Mouse (Mus musculus) kidney, embryonic 15.5 days (tissue): ENCODE results near the gene Bspry. TPM values are rescaled to one million over a fixed set of nuclear protein-coding genes. Genes with fewer than 3 reads are reported as not detected.
A peak's percentile ranks its signal among the peaks of the same experiment; 100 is the strongest.

Experiments
- ATAC-seq: fragments of 200-750 bp; cut with Nextera tagmentation; replicated peaks from 2 replicates; pipeline ENCODE4 v1.8.0; 2017; ENCODE audit warnings: moderate TSS enrichment; ENCODE audit not compliant: low FRiP score
- H3K27ac ChIP-seq: fragments of 300-500 bp; sonication (generic); 2 replicates; pipeline ENCODE4 v1.5.1; 2015; ENCODE audit warnings: mild to moderate bottlenecking, inconsistent platforms
- H3K27me3 ChIP-seq: fragments of 300-500 bp; sonication (generic); 2 replicates; pipeline ENCODE4 v1.6.1; 2015; ENCODE audit warnings: inconsistent platforms
- H3K36me3 ChIP-seq: fragments of 300-500 bp; sonication (generic); 2 replicates; pipeline ENCODE4 v1.6.1; 2015; ENCODE audit warnings: inconsistent platforms
- H3K4me1 ChIP-seq: fragments of 300-500 bp; sonication (generic); 2 replicates; pipeline ENCODE4 v1.6.1; 2015; ENCODE audit warnings: inconsistent platforms
- H3K4me2 ChIP-seq: fragments of 300-500 bp; sonication (generic); 2 replicates; pipeline ENCODE4 v1.6.1; 2015; ENCODE audit warnings: moderate library complexity, mild to moderate bottlenecking, inconsistent platforms
- H3K4me3 ChIP-seq: fragments of 300-500 bp; sonication (generic); replicated peaks from 2 replicates; pipeline ENCODE4 v1.5.1; 2015; ENCODE audit warnings: mild to moderate bottlenecking, inconsistent platforms
- H3K9ac ChIP-seq: fragments of 300-500 bp; sonication (generic); 2 replicates; pipeline ENCODE4 v1.6.1; 2015; ENCODE audit warnings: mild to moderate bottlenecking, inconsistent platforms
- H3K9me3 ChIP-seq: fragments of 300-500 bp; sonication (generic); replicated peaks from 2 replicates; pipeline ENCODE4 v1.6.1; 2016; ENCODE audit warnings: inconsistent platforms
- WGBS: fragments of 180-500 bp; shearing (Covaris S2); methylation state at CpG from one replicate; pipeline ENCODE4 v1.1.7; 2015; ENCODE audit warnings: mixed read lengths; 5-methylcytosine and 5-hydroxymethylcytosine counted together
- polyA plus RNA-seq: library from polyadenylated mRNA; unstranded; fragments of >200 nt; fragmentation: Nextera tagmentation; extraction: Ambion mirVana; gene quantifications from 2 replicates; pipeline ENCODE4 v1.2.1, GENCODE M21; 2015

Bspry gene
- polyA plus RNA-seq, 1 experiment from 2014 or later = 19.5 TPM

DNA sequence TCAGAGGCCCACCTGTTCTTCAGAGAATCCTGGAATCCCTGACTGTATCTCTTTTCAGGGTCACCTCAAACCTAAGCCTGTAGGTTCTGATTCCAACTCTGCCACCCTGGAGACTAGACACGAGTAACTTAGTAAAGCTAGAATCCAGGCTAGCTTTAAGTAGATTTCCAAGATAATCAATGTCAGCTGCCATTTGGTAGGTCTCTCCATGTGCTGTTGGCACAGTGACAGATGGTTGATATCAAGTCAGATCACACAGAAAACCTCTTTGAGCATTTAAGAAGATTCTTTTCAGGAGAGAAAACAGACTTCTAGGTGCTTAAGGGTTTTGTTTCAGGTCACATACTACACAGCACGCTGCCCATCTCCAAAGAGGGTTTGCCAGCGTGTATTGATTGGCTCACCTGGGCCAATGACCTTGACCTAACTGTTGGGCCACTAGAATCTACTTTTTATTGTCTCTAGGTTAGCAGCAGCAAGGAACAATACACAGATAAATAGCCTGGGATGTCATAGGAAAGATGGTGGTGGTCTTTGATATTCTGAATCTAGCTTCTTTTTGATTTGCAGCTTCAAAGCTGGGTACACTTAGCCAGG, 23.6 kb downstream of the Bspry start, which contains the start of gene Hdhd3:
Gene Hdhd3 (minus strand): TSS at position 94 of the 597 bp plus-strand sequence.
- Histone ChIP-seq H3K4me3 (peak within 1 kb of the TSS; percentile 56), H3K4me2 (peak within 1 kb of the TSS; percentile 71), H3K9ac (peak within 1 kb of the TSS; percentile 57), H3K36me3 (peaks cover 33% of the 10 kb centered on the region), H3K9me3 (no peaks in the 10 kb centered on the region), H3K27ac (peak within 1 kb of the TSS; percentile 78), H3K27me3 (no peaks in the 10 kb centered on the region), H3K4me1 (peaks cover 20% of the 10 kb centered on the region)
- no peak for ATAC-seq
- 81% methylated on average over 3 of the region's 3 CpGs for WGBS

DNA sequence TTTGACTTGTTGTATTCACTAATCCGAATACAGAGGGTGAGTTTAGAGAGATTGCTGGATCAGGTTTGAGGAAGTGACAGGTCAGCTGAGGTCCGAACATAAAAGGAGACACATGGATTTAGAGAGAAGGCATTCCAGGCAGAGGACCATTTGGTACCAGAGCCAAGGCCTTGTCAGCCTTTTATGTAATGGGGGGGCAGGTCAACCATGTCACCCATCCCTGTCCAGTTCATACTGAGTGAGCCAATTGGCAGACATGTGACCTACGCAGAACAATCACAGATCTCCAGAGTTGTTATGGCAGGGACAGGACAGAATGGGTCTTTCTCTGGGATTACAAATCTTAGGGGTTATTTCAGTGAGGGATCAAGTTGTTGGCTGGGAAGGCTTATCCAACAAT, 26.1 kb downstream of the Bspry start:
- no peak overlapping the region for H3K27ac ChIP-seq
- H3K4me1 ChIP-seq = peaks cover 18% of the 10 kb centered on the region
- H3K27me3 ChIP-seq = no peaks in the 10 kb centered on the region
- H3K9ac ChIP-seq = no peak overlapping the region
- 75% methylated on average over 3 of the region's 3 CpGs for WGBS
- peaks cover 44% of the 10 kb centered on the region for H3K36me3 ChIP-seq
- H3K4me3 ChIP-seq = no peak overlapping the region
- no peaks in the 10 kb centered on the region for H3K9me3 ChIP-seq
- H3K4me2 ChIP-seq = no peak overlapping the region
- no peak for ATAC-seq

DNA sequence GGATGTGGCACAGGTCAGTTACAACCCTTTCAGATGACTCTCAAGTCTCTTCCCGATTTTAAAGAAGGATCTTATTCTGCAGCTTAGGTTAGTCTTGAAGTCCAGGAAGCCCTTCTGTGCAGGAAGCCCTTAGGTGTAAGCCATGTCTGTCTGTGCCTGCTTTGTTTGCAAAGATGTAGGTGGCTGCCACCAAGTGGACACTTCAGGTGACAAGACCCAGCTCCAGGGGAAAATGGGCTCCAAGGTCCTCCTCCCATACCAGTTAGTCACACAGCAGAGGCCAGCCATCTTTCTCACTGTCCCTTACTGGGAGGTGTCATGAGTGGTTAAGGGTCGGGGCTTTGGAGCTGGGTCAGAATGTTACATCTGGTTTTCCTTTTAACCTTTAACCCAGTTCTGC, 26.9 kb downstream of the Bspry start:
- ATAC-seq = no peak
- no peak overlapping the region for H3K4me3 ChIP-seq

DNA sequence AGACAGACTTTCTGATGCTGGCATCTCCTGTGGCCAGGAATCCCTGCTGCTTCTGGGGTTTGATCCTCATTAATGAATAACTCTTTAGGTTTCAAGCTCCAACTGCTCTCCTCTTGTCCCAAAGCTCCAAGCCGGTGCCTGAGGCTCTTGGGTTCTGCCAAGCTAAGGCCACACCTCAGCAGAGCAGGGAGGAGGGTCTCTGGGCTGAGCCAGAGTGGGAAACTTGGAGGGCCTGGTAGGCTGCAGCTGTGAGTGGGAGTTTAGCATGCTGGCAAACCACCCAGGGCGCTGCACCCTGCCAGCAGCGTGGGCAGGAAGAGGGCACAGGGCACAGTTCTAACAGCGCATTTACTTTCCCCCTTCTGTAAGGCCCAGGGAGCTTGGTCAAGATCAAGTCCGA, 29.0 kb downstream of the Bspry start:
- H3K36me3 ChIP-seq = peaks cover 72% of the 10 kb centered on the region
- 0 out of 2 replicates have a peak, but pooled peaks cover 3% of the 10 kb centered on the region for H3K4me1 ChIP-seq
- no peaks in the 10 kb centered on the region for H3K27me3 ChIP-seq
- H3K9ac ChIP-seq = no peak overlapping the region
- 0 out of 2 replicates have a peak overlapping the region, but pooled peaks have one; percentile 41 for H3K27ac ChIP-seq
- H3K4me2 ChIP-seq = no peak overlapping the region
- 85% methylated on average over 5 of the region's 5 CpGs for WGBS
- no peak overlapping the region for H3K4me3 ChIP-seq
- H3K9me3 ChIP-seq = no peaks in the 10 kb centered on the region
- ATAC-seq = 0 out of 2 replicates have a peak, but pooled peaks have one; percentile 31

More for the DNA sequence above, 26.9 kb downstream of the Bspry start:
- WGBS = 54% methylated on average over 2 of the region's 2 CpGs
- peaks cover 13% of the 10 kb centered on the region for H3K4me1 ChIP-seq
- no peak overlapping the region for H3K9ac ChIP-seq
- no peak overlapping the region for H3K4me2 ChIP-seq
- no peaks in the 10 kb centered on the region for H3K9me3 ChIP-seq
- peaks cover 52% of the 10 kb centered on the region for H3K36me3 ChIP-seq
- no peak overlapping the region for H3K27ac ChIP-seq
- H3K27me3 ChIP-seq = no peaks in the 10 kb centered on the region

DNA sequence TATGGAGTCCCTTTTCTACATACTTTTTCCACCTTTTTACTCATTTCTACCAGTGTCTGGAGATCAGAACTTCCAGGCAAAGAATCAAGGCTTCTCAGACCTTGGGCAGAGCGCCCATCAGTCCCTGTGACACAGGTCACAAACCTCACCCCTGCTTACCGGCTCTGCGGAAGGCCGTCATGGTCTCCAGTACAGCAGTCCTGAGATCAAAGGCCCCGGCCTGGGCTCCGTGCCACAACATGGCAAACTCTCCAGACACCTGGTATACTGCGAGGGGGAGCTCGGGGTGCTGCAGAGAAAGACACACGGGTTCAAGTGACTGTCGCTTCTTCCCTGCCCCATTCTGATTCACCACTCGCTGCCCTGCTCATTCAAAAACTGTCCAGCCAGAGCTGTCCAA, 30.1 kb downstream of the Bspry start:
- Histone ChIP-seq H3K4me2 (no peak overlapping the region), H3K9me3 (no peaks in the 10 kb centered on the region), H3K27ac (no peak overlapping the region), H3K4me1 (peaks cover 6% of the 10 kb centered on the region; the same call in 1 of the 2 replicates), H3K4me3 (no peak overlapping the region), H3K9ac (no peak overlapping the region), H3K27me3 (no peaks in the 10 kb centered on the region), H3K36me3 (peaks cover 76% of the 10 kb centered on the region)
- ATAC-seq = no peak
- 90% methylated on average over 11 of the region's 11 CpGs for WGBS

DNA sequence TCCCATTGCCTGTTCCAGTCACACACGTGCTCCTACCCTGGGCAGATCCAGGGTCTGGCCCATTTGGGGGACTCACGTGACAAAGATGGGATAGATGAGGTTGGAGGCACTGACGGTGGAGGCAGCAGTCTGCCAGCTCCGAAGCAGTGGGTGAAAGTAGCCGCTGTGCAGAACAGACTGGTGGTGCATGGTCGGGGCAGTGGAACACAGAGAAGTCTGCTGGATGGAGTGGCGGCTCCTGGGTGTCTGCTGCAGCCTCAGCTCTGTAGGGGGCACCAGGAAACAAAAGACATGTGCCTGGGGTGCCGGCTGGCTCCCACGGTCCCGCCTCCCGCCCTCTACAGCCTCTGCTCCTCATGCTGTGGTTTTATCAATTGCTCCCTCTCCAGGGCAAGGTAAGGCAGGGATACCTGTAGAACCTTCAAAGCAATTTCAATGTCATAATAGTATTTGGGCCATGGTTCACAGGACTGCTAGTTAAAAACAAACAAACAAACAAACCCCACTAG, 34.2 kb downstream of the Bspry start:
- no peak overlapping the region for H3K9ac ChIP-seq
- no peaks in the 10 kb centered on the region for H3K9me3 ChIP-seq
- no peak overlapping the region for H3K4me3 ChIP-seq
- 60% methylated on average over 11 of the region's 11 CpGs for WGBS
- no peak for ATAC-seq
- H3K27ac ChIP-seq = no peak overlapping the region
- H3K36me3 ChIP-seq = peaks cover 51% of the 10 kb centered on the region
- H3K27me3 ChIP-seq = no peaks in the 10 kb centered on the region
- peaks cover 47% of the 10 kb centered on the region for H3K4me1 ChIP-seq
- no peak overlapping the region for H3K4me2 ChIP-seq

DNA sequence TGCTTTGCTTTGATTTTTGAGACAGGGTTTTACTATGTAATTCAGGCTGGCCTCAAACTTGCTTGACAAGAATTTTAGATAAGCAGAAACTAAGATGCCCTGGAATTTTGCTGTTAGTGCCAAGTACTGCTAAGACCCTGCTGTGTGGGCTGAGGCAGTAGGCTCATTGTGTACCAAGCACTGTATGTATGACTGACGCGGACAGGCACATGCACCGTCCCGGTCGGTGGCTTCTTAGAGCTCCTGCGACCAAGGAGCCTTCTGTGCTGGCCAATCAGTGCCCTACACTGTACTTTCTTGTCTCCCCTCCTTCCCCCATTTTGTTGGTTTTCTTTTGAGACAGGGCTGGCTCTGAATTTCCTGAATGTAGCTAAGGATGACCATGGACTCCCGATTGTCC, 35.1 kb downstream of the Bspry start:
- Histone ChIP-seq H3K9me3 (no peaks in the 10 kb centered on the region), H3K27ac (peak overlapping the region; percentile 22; the same call in 1 of the 2 replicates), H3K36me3 (peaks cover 42% of the 10 kb centered on the region), H3K4me2 (no peak overlapping the region), H3K4me3 (no peak overlapping the region), H3K9ac (no peak overlapping the region), H3K4me1 (peaks cover 46% of the 10 kb centered on the region), H3K27me3 (no peaks in the 10 kb centered on the region)
- WGBS = 91% methylated on average over 7 of the region's 7 CpGs
- ATAC-seq = no peak

DNA sequence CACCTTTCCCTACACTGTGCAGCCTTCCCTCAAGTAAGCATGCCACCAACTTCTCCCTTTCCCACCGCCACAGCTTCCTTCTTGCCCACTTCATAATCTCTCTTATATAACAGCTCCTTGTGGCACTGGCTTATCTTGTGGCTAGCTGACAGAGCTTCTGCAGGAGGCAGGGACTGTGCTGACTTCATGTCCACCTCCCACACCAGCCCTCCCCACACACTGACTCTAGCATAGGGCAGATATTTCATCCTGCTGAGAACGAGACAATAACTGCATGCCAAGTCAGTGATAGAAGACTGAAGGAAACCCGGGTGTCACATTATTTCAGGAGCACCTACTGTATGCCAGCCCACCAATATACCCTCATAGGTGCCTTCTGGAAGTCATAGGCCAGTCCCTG, 35.6 kb downstream of the Bspry start:
- ATAC-seq = no peak

DNA sequence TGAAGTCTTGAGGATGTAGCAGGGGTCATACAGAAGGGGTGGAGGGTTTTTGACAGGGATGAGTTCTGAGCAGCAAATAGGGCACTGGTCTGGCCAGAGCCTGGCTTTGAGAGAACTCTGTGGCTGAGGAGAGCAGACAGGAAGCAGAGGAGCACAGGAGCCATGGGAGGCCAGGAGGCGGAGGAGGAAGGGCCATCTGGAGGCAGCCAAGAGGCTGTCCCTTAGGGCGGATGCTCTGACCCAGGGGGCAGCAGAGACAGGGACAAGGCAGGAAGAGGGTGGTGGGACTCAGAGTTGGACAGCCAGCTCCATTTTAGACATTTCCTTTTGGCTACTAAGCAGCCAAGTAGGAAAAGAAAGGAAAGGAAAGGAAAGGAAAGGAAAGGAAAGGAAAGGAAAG, 36.2 kb downstream of the Bspry start:
- peak overlapping the region; percentile 78 for H3K27ac ChIP-seq
- H3K4me3 ChIP-seq = no peak overlapping the region
- no peaks in the 10 kb centered on the region for H3K9me3 ChIP-seq
- no peaks in the 10 kb centered on the region for H3K27me3 ChIP-seq
- peaks cover 52% of the 10 kb centered on the region for H3K4me1 ChIP-seq
- no peak for ATAC-seq
- H3K4me2 ChIP-seq = 0 out of 2 replicates have a peak overlapping the region, but pooled peaks have one; percentile 5
- peaks cover 31% of the 10 kb centered on the region for H3K36me3 ChIP-seq
- no peak overlapping the region for H3K9ac ChIP-seq
- 31% methylated on average over 2 of the region's 2 CpGs for WGBS

More for the DNA sequence above, 35.6 kb downstream of the Bspry start:
- Histone ChIP-seq H3K36me3 (peaks cover 37% of the 10 kb centered on the region), H3K4me1 (peaks cover 50% of the 10 kb centered on the region), H3K4me2 (no peak overlapping the region), H3K27me3 (no peaks in the 10 kb centered on the region), H3K9me3 (no peaks in the 10 kb centered on the region), H3K4me3 (no peak overlapping the region), H3K9ac (no peak overlapping the region), H3K27ac (peak overlapping the region; percentile 78)
- 65% methylated on average over 3 of the region's 3 CpGs for WGBS

DNA sequence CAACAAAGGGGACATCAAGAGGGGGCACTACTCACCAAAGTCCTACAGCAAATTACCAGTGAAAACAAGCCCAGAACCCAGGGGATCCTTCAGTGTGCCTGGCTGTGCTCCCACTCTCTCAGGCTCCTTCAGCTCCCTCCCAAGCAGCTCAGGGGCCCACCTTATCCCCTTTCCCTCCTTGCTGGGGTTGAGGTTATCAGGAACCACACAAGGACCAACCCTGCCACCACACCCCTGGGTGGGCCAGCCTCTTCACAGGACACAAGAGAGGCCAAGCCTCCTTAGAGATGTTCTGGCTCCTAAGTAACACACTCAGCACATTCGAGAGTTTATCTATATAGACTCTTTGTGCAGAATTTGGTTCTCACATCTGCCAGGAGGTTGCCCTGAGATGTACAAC, 36.7 kb downstream of the Bspry start:
- Histone ChIP-seq H3K36me3 (peaks cover 27% of the 10 kb centered on the region), H3K4me1 (peaks cover 52% of the 10 kb centered on the region), H3K4me3 (no peak overlapping the region), H3K27ac (peak overlapping the region; percentile 78), H3K9ac (no peak overlapping the region), H3K9me3 (no peaks in the 10 kb centered on the region), H3K4me2 (no peak overlapping the region), H3K27me3 (no peaks in the 10 kb centered on the region)
- whole genome bisulfite sequencing = 70% methylated on average over 1 of the region's 1 CpGs
- no peak; the same call in 1 of the 2 replicates for ATAC-seq

DNA sequence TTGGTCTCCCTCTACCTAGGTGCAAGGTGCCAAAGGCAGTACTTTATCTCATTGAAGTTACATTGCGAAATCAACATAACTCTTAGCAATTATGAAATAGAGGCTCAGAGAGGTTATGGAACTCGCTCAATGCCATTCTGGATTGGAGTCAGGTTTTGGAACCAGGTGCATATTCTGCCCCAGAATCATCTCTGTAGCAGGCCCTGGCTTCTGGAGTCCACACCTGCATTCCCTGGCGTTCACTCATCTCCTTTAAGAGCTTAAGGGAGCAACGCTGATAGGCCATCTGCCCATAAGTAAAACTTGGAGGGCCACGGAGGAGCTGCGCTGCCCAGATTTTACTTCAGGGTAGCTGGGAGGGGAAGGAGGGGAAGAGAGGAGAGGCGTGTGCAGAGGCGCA, 37.2 kb downstream of the Bspry start:
- H3K4me2 ChIP-seq = no peak overlapping the region; the same call in 1 of the 2 replicates
- no peaks in the 10 kb centered on the region for H3K9me3 ChIP-seq
- ATAC-seq = no peak
- H3K4me1 ChIP-seq = peaks cover 52% of the 10 kb centered on the region
- peaks cover 27% of the 10 kb centered on the region for H3K36me3 ChIP-seq
- H3K27me3 ChIP-seq = no peaks in the 10 kb centered on the region
- peak overlapping the region; percentile 78; the same call in 1 of the 2 replicates for H3K27ac ChIP-seq
- no peak overlapping the region for H3K4me3 ChIP-seq
- H3K9ac ChIP-seq = no peak overlapping the region
- 91% methylated on average over 8 of the region's 8 CpGs for WGBS

DNA sequence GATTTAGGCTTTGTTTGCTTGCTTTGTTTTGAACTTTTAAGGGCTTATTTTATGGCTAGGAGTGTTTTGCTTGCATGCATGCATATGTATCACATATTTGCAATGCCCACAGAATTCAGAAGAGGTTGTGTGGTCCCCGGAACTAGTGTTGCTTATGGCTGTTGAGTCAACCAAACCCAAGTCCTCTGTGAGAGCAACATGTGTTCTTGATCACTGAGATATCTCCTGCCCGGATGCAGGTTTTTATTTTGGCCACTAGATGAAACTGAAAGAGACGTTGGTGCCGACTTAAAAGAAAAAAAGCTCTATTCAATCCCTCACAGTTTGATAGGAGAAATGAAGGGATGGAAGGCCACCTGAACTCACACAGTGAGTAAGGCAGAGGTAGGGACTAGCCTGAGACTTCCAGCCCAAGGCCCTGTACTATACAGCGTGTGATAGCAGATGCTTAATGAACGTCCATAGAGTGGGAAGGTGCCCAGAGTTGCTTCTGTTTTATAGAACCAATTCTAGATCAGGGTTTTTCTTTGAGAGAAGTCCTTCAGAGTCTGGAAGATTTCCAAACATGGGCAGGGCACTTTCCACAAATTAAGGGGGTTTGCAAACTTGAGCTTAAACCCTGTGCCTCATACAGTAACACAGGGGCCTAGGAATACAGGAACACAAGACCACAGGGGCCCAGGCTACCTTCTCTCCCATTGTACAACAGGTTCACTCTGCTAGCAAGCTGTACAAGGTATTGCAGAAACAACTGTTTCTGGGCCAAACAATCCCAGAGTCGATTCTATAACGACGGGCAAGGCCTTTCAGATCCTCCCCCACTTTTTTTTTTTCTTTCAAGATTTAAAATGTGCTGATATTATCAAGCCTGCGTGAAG, 37.9 kb downstream of the Bspry start:
- 67% methylated on average over 10 of the region's 10 CpGs for WGBS
- no peaks in the 10 kb centered on the region for H3K9me3 ChIP-seq
- H3K9ac ChIP-seq = peak overlapping the region; percentile 69; the same call in 1 of the 2 replicates

More for the DNA sequence above, 37.9 kb downstream of the Bspry start:
- Histone ChIP-seq H3K36me3 (peaks cover 24% of the 10 kb centered on the region), H3K4me3 (peak overlapping the region; percentile 85), H3K4me1 (peaks cover 52% of the 10 kb centered on the region), H3K27ac (peak overlapping the region; percentile 95), H3K4me2 (peak overlapping the region; percentile 82), H3K27me3 (no peaks in the 10 kb centered on the region)
- no peak for ATAC-seq
